Mouse (Mus musculus): ENCODE results near the gene Sprr2a2. TPM values are rescaled to one million over a fixed set of nuclear protein-coding genes. Genes with fewer than 3 reads are reported as not detected.
"Not testable (repeated sequence)": the region's sequence is repeated elsewhere in the genome, so short reads cannot be mapped to it uniquely, and the experiment has no call there.

Gene Sprr2a2
- polyA plus RNA-seq (2016; fragmentation: Nextera tagmentation; extraction: Ambion mirVana) = 0.21 TPM in 1 of 2 replicates, not detected in the other

DNA sequence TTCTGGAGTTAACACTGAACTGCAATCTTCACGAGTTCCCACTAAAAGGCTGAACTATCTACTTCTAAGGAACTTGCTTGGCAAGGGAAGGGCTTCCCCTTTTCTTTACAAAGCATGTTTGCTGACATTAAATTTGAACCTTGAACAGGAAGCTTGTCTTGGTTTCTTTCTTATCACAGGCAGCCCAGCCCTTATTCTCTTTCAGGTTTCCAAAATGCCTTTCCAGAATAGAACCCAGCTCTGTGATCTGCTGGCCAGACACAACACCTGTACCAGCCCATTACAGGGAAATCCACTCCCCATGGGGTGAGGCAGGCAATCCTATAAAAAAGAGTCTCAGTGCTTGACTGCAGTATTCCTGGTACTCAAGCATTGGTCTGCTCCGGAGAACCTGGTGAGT is at the start of gene Sprr2a2, which contains the start of gene Sprr2a1:
Sprr2a2 (plus strand) TSS at position 352 of the 400 bp plus-strand sequence.
Sprr2a1 (plus strand) TSS at position 231 of the 400 bp plus-strand sequence.
- not testable (repeated sequence) for H3K27me3 ChIP-seq (ENCODE audit: low read depth, poor library complexity, severe bottlenecking); H3K4me3 ChIP-seq; H3K4me1 ChIP-seq; H3K36me3 ChIP-seq; H3K9me3 ChIP-seq (replicated peaks); DNase-seq (ENCODE audit: low spot score); H3K27ac ChIP-seq
- WGBS = no CpG with 5 or more reads among the region's 2 CpGs

DNA sequence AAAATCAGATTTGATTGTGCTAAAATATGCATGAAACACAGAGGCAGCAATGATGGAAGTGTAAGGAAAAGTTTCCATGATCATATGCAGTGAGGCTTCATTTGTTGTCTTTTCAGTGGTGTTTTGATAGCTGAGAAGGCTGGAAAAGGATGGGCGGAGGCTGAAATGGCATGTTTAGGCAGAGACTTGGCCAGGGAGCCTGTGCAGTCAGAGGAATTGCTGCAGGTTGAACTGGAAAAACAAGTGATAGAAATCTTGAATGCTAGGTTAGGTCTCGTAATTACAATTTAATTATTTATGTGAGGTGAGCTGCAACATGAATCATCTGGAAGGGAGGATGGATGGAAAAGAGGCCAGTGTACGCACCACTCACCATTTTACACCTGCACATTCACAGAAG is 45.9 kb upstream of the Sprr2a2 start:
- H3K27ac ChIP-seq = no peak overlapping the region

DNA sequence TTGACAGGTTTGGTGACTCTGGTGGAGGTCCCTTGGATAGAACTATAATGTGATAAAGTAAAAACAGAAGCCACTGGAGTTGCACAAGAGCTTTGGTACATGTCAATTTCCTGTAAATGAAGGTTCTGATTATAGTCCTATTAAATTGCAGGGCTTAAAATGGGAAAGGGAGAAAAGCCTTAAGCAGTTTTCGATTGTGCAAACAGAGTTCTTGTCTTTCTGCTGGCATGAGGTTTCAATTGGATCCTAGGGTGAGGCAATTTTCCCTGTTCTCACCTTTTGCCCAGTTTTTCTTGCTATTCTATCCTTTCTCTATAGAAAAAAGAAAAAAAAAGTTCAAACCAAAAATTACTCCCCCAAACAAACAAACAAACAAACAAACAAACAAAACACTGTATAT is 38.8 kb upstream of the Sprr2a2 start:
- H3K27me3 ChIP-seq (ENCODE audit: low read depth, poor library complexity, severe bottlenecking) = no peaks in the 10 kb centered on the region
- no peaks in the 10 kb centered on the region for H3K9me3 ChIP-seq (replicated peaks)
- 91% methylated on average over 1 of the region's 1 CpGs for WGBS
- H3K4me1 ChIP-seq = no peaks in the 10 kb centered on the region
- no peaks in the 10 kb centered on the region for H3K36me3 ChIP-seq
- DNase-seq (ENCODE audit: low spot score) = no peak
- no peak overlapping the region for H3K27ac ChIP-seq
- H3K4me3 ChIP-seq = no peak overlapping the region

More for the DNA sequence above, 45.9 kb upstream of the Sprr2a2 start:
- Histone ChIP-seq H3K27me3 (ENCODE audit: low read depth, poor library complexity, severe bottlenecking) (no peaks in the 10 kb centered on the region), H3K4me3 (no peak overlapping the region), H3K36me3 (no peaks in the 10 kb centered on the region), H3K4me1 (no peaks in the 10 kb centered on the region), H3K9me3 (replicated peaks) (no peaks in the 10 kb centered on the region)
- DNase-seq (ENCODE audit: low spot score) = no peak
- 78% methylated on average over 3 of the region's 3 CpGs for WGBS

DNA sequence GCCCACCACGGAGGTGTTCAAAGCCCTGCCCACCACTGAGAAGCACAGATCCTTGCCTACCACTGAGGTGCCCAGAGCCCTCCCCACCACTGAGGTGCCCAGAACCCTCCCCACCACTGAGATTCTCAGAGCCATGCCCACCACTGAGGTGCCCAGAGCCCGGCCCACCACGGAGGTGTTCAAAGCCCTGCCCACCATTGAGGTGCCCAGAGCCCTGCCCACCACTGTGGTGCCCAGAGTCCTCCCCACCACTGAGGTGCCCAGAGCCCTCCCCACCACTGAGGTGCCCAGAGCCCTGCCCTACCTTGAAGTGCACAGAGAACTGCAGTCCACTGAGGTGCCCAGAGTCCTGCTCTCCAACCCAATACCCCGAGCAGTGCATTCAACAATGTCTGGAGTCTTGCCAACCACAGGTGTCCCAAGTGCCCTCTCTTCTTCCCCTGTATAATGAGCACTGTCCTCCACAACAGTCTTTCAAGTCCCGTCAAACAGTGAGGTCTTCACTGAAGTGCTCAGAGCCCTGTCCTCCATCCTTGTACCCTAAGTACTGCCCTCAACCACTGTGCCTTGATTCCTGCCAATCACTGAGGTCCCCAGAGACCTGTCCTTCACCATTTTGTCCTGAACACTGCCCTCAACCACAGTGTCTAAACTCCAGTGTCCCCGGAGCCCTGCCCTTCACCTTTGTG is 20.1 kb upstream of the Sprr2a2 start:
- H3K36me3 ChIP-seq = no peaks in the 10 kb centered on the region
- no peak overlapping the region for H3K4me3 ChIP-seq

DNA sequence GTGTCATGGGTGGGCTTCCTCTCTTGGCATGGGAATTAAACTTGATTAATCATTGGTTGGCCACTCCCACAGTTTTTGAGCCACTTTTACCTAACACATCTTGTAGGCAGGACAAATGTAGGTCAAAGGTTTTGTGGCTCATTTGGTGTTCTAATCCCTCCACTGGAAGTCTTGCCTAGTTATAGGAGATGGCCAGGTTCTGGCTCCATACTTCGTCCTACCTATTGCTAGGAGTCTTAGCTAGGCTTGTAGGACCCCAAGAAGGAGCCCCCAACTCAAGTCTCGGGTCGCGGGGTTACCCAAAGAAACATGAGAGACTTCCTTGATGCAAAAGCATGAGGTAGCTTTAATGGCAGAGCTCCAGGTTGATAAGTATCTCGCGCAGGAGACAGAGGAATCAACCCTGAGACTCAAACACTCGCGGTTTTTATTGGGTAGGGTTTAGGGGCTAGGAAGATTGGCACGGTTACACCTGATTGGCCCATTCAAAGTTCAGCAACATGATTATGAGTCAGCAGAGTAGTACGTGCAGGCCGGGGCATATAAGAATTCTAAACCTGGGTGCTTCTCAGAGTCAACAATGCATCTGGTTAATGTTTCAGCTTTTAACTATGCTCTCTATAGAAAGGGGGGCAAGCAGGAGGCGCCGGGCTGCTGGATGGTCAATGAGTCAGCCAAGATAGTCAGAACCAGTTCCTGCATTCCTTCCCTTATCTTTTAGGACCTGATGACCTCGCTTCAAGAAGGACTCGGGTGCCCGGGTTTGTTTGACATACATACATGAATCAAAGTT is 4.4 kb upstream of the Sprr2a2 start:
- not testable (repeated sequence) for H3K4me3 ChIP-seq; H3K36me3 ChIP-seq; H3K9me3 ChIP-seq (replicated peaks); H3K27ac ChIP-seq; DNase-seq (ENCODE audit: low spot score); H3K27me3 ChIP-seq (ENCODE audit: low read depth, poor library complexity, severe bottlenecking); H3K4me1 ChIP-seq
- no CpG with 5 or more reads among the region's 16 CpGs for WGBS

More for the DNA sequence above, 20.1 kb upstream of the Sprr2a2 start:
- no peak for DNase-seq (ENCODE audit: low spot score)
- no peaks in the 10 kb centered on the region for H3K27me3 ChIP-seq (ENCODE audit: low read depth, poor library complexity, severe bottlenecking)
- 97% methylated on average over 6 of the region's 6 CpGs for WGBS
- H3K27ac ChIP-seq = no peak overlapping the region
- no peaks in the 10 kb centered on the region for H3K4me1 ChIP-seq
- no peaks in the 10 kb centered on the region for H3K9me3 ChIP-seq (replicated peaks)

DNA sequence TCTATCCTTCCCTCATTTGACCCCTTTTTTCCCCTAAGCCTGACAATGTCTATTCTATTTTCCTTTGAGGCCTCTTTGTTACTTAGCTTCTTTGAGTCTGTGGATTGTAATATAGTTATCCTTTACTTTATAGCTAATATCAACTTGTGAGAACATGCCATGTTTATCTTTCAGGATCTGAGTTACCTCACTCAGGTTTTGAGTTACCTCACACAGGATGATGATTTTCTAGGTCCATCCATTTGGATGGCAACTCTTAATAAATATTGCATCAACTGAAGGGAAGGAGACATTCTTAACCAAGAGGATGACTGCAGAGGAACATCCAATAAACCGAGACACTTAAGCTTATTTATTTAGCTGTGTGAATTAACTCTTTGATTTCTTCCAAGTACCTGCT is 3.7 kb upstream of the Sprr2a2 start:
- not testable (repeated sequence) for H3K4me3 ChIP-seq; H3K36me3 ChIP-seq; H3K4me1 ChIP-seq; H3K27me3 ChIP-seq (ENCODE audit: low read depth, poor library complexity, severe bottlenecking); H3K9me3 ChIP-seq (replicated peaks); DNase-seq (ENCODE audit: low spot score); H3K27ac ChIP-seq
- no CpG with 5 or more reads among the region's 1 CpGs for WGBS

DNA sequence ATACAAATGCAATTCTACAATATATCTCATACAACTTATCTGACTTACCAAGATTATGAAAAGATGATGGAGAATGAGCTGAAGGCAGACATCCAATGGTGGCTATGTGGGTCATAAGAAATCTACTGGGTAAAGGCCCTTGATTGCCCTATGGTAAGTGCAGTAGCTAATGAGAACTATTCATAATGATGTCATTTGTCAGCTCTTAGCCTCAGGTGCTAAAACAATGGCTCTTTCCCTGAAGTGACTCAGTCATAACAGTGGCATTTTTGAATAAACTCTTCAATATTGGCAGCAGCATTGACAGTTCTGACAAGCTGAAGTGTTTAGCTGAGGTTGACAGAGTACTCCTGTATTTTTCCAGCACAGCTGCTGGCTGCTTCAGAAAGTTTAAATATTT is 2.1 kb upstream of the Sprr2a2 start:
- DNase-seq (ENCODE audit: low spot score); H3K36me3 ChIP-seq; H3K4me3 ChIP-seq; H3K27me3 ChIP-seq (ENCODE audit: low read depth, poor library complexity, severe bottlenecking); H3K4me1 ChIP-seq; H3K9me3 ChIP-seq (replicated peaks); H3K27ac ChIP-seq: not testable (repeated sequence)

DNA sequence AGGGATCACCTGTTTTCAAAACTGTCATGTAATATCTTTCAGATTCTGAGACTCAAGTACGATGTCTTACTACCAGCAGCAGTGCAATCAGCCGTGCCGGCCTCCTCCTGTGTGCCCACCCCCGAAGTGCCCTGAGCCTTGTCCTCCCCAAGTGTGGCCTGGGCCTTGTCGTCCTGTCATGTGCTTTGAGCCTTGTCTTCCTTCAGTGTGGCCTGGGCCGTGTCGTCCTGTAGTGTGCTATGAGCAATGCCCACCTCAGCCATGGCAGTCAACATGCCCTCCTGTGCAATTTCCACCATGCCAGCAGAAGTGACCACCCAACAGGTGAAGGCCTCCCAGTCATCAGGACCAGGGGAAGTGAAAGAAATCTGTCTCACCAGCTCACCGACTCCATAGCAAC is 3.3 kb downstream of the Sprr2a2 start:
- H3K27ac ChIP-seq; DNase-seq (ENCODE audit: low spot score); H3K36me3 ChIP-seq; H3K4me1 ChIP-seq; H3K9me3 ChIP-seq (replicated peaks); H3K4me3 ChIP-seq; H3K27me3 ChIP-seq (ENCODE audit: low read depth, poor library complexity, severe bottlenecking): not testable (repeated sequence)
- no CpG with 5 or more reads among the region's 8 CpGs for WGBS

DNA sequence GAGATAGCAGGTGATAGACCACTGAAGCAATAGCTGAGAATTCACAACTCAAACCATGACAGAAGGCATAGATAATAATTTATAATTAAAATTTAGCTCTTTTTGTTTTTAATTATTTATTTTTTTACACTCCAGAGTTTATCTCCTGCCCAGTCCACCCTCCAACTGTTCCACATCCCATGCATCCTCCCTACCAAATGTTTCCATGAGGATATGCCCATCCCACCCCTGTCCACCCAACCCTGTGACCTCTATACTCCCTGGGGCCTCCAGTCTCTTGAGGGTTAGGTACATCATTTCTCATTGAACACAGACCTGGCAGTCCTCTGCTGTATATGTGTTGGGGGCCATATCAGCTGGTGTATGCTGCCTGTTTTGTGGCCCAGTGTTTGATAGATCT is 8.0 kb downstream of the Sprr2a2 start:
- H3K4me1 ChIP-seq; H3K9me3 ChIP-seq (replicated peaks); H3K4me3 ChIP-seq; H3K27me3 ChIP-seq (ENCODE audit: low read depth, poor library complexity, severe bottlenecking); H3K27ac ChIP-seq; DNase-seq (ENCODE audit: low spot score); H3K36me3 ChIP-seq: not testable (repeated sequence)

DNA sequence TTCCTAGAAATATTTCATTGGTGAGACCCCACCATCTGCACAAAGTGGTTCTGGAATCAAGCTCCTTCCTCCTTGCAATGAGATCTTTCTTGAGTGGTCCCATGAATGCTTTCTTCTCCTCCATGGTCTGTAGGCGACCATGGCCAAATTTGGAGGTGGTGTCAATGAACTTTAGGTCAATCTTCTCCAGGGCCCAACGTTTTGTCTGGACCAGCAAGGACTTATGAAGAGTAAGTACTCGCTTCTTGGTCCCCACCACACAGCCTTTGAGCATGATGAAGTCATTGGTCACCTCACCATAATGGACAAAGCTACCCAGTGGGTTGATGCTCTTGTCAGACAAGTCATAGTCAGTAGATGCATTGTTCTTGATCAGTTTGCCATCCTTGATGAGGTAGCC is 11.7 kb downstream of the Sprr2a2 start:
- H3K4me3 ChIP-seq; H3K4me1 ChIP-seq; DNase-seq (ENCODE audit: low spot score); H3K36me3 ChIP-seq; H3K27me3 ChIP-seq (ENCODE audit: low read depth, poor library complexity, severe bottlenecking); H3K9me3 ChIP-seq (replicated peaks); H3K27ac ChIP-seq: not testable (repeated sequence)
- WGBS = 82% methylated on average over 3 of the region's 3 CpGs

DNA sequence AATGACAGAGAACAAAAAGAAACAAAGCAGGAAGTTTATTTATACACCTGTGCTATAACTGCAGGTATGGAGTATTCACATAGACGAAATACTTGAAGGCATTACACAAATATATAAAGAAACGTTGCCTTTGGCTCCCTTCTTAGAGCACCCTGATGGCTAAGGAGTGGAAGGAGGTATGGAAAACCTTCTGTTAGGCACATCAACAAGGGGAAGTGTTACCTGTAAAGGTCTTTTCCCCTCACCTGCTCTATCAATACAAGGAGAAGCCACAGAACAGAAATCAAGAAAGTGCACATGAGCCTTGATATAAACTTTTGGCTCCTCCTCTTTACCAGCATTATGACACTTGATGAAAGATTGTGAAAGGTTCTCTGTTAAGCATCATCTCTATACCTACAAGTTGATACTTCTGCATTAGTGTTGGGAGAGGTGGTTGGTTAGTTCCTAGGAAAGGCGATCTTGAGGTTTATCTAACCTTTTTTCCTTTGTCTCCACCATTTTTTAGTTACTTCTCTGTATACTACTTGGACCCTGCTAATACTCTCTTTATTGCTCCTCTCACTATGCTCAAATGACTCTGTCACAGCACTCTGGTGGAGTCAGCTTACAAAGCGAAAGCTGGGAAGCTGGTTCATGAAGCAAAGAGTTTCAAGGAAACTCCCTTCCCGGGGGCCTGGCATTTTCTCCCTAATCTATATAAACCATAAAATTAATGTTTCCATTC is 20.9 kb downstream of the Sprr2a2 start:
- H3K4me3 ChIP-seq; H3K9me3 ChIP-seq (replicated peaks); H3K27ac ChIP-seq; H3K36me3 ChIP-seq; H3K27me3 ChIP-seq (ENCODE audit: low read depth, poor library complexity, severe bottlenecking); DNase-seq (ENCODE audit: low spot score); H3K4me1 ChIP-seq: not testable (repeated sequence)
- WGBS = no CpG with 5 or more reads among the region's 5 CpGs

DNA sequence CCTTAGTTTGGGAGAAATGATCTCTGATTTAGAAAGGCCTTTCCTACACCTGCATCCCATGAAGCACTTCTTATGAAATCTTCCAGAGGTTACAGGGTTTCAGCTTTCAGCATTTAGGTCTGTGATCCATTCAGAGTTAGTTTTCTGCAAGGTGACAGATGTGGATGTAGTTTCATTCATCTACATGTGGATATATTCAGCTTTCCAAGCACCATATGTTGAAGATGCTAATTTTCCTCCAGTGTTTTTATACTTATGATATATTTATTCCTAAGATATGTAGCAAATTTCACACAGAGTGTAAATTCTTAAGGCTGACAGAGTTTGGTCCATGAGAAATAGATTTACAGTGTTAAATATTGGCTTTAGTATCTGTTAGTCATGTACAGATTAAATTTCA is 23.0 kb downstream of the Sprr2a2 start:
- H3K36me3 ChIP-seq; H3K4me3 ChIP-seq; H3K4me1 ChIP-seq; H3K27me3 ChIP-seq (ENCODE audit: low read depth, poor library complexity, severe bottlenecking); DNase-seq (ENCODE audit: low spot score); H3K9me3 ChIP-seq (replicated peaks); H3K27ac ChIP-seq: not testable (repeated sequence)

DNA sequence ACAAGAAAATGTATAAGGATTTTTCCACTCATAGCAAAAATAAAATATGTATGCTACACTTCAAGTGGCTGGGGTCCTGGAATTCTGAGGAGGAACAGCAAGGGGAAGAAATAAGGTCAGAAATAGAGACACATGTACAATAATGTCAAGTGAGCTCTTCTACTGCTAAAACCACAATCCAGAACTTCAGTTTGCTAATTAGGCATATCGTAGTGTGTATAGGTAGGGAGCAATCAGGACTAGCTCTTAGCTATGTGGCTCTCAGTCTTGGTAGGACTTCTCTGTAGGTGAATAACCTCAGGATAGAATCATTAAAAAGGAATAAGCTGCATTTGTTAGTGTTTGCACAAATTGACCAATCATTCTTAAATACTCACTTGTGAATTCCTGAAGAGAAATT is 23.5 kb downstream of the Sprr2a2 start:
- H3K9me3 ChIP-seq (replicated peaks); H3K27me3 ChIP-seq (ENCODE audit: low read depth, poor library complexity, severe bottlenecking); H3K27ac ChIP-seq; H3K36me3 ChIP-seq; H3K4me1 ChIP-seq; DNase-seq (ENCODE audit: low spot score); H3K4me3 ChIP-seq: not testable (repeated sequence)
- WGBS = no CpG with 5 or more reads among the region's 1 CpGs
